Mouse (Mus musculus): Measurements from ENCODE around the gene Mr1. TPM values are rescaled to one million over a fixed set of nuclear protein-coding genes. Genes with fewer than 3 reads are reported as not detected.

Mr1 gene
- polyA plus RNA-seq, 1 experiment from 2014 or later = 4.5 TPM

GRCm38 (mm10) chr1:155086416-155086815 lies 60.2 kb downstream of the Mr1 start:
- Histone ChIP-seq H3K9ac (replicated peaks; ENCODE audit: low read length) (peak overlapping the region; percentile 2; the same call in 1 of the 2 replicates), H3K4me2 (ENCODE audit: low read depth, low read length) (no peak overlapping the region), H3K4me3 (ENCODE audit: low read depth, low read length) (no peak overlapping the region), H3K9me3 (replicated peaks; ENCODE audit: control insufficient read depth, low read length) (no peaks in the 10 kb centered on the region), H3K27me3 (ENCODE audit: control insufficient read depth, insufficient read depth, low read length) (no peaks in the 10 kb centered on the region), H3K36me3 (replicated peaks; ENCODE audit: control insufficient read depth, insufficient read depth, low read depth, low read length) (no peaks in the 10 kb centered on the region), H3K4me1 (ENCODE audit: control insufficient read depth, insufficient read depth, low read length) (no peaks in the 10 kb centered on the region; the same call in none of the 2 replicates), H3K27ac (replicated peaks; ENCODE audit: low read depth, low read length) (no peak overlapping the region)
- no peak for ATAC-seq (replicated peaks; ENCODE audit: insufficient number of reproducible peaks, low FRiP score, low TSS enrichment, low read depth)
- DNase-seq (ENCODE audit: low spot score) = peak; percentile 39
- 7% methylated on average over 7 of the region's 7 CpGs for WGBS

GRCm38 (mm10) chr1:155084839-155085238 lies 61.8 kb downstream of the Mr1 start:
- 58% methylated on average over 8 of the region's 8 CpGs for WGBS
- Histone ChIP-seq H3K27me3 (ENCODE audit: control insufficient read depth, insufficient read depth, low read length) (no peaks in the 10 kb centered on the region), H3K4me2 (ENCODE audit: low read depth, low read length) (no peak overlapping the region), H3K9ac (replicated peaks; ENCODE audit: low read length) (no peak overlapping the region), H3K27ac (replicated peaks; ENCODE audit: low read depth, low read length) (no peak overlapping the region), H3K36me3 (replicated peaks; ENCODE audit: control insufficient read depth, insufficient read depth, low read depth, low read length) (no peaks in the 10 kb centered on the region), H3K4me3 (ENCODE audit: low read depth, low read length) (no peak overlapping the region), H3K4me1 (ENCODE audit: control insufficient read depth, insufficient read depth, low read length) (no peaks in the 10 kb centered on the region; the same call in none of the 2 replicates), H3K9me3 (replicated peaks; ENCODE audit: control insufficient read depth, low read length) (no peaks in the 10 kb centered on the region)
- DNase-seq (ENCODE audit: low spot score) (no peak), ATAC-seq (replicated peaks; ENCODE audit: insufficient number of reproducible peaks, low FRiP score, low TSS enrichment, low read depth) (no peak)

DNA sequence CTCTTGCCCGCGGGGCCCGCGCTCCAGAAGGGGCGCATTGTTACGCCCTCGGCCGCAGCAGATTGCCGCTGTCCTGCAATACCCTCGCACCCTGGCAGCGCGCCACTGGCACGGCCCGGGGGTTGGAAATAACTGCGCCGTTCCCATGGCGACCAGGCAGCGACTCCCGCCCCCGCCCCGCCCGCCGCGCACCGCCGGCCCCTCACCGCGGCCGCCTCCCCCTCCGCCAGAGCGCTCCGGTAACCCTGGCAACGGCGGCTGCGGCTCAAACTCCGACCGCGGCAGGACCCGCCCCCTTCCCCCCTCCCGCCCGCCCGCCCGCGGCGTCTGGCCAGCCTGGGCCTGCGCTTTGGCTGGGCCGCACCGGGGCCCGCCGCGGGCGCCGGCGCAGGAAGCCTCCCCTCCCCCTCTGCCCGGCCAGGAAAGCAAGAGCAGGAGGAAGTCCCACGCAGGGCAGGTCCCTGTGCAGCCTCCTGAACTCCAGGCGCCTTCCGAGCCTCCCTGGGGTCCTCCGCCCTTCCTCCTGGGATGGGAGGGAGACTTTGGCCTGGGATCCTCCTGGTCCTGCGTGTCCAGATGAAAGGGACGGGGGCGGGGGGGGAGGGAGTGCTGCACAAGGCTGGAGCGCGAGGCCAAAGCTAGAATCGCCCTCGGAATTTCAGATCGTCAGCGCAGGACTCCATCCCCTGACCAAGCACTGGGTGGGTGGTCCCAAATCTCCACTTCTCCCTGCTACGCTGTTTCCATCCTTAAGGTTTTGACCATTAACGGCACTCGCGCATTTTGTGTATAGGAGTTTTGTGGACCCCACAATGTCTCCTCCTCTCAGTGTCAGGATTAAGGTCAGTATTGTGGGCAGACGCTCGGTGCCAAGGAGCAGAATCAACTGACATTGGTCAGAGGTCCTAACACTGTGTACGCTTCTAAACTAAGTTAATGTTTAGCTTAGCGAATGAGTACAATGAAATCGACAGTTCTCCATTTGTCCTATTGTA lies 63.0 kb downstream of the Mr1 start:
- H3K4me2 ChIP-seq (ENCODE audit: low read depth, low read length) = peak overlapping the region; percentile 79
- peak overlapping the region; percentile 98 for H3K27ac ChIP-seq (replicated peaks; ENCODE audit: low read depth, low read length)
- H3K4me1 ChIP-seq (ENCODE audit: control insufficient read depth, insufficient read depth, low read length) = no peaks in the 10 kb centered on the region; the same call in none of the 2 replicates
- H3K27me3 ChIP-seq (ENCODE audit: control insufficient read depth, insufficient read depth, low read length) = no peaks in the 10 kb centered on the region
- WGBS = under 1% methylated on average over 45 of the region's 77 CpGs
- H3K9me3 ChIP-seq (replicated peaks; ENCODE audit: control insufficient read depth, low read length) = no peaks in the 10 kb centered on the region
- H3K9ac ChIP-seq (replicated peaks; ENCODE audit: low read length) = peak overlapping the region; percentile 75
- peak; percentile 94 for DNase-seq (ENCODE audit: low spot score)
- H3K4me3 ChIP-seq (ENCODE audit: low read depth, low read length) = peak overlapping the region; percentile 37
- peak; percentile 93 for ATAC-seq (replicated peaks; ENCODE audit: insufficient number of reproducible peaks, low FRiP score, low TSS enrichment, low read depth)
- no peaks in the 10 kb centered on the region for H3K36me3 ChIP-seq (replicated peaks; ENCODE audit: control insufficient read depth, insufficient read depth, low read depth, low read length)

GRCm38 (mm10) chr1:155082965-155083268 lies 63.7 kb downstream of the Mr1 start:
- 0% methylated on average over 18 of the region's 18 CpGs for WGBS
- no peaks in the 10 kb centered on the region; the same call in none of the 2 replicates for H3K4me1 ChIP-seq (ENCODE audit: control insufficient read depth, insufficient read depth, low read length)
- H3K4me2 ChIP-seq (ENCODE audit: low read depth, low read length) = peak overlapping the region; percentile 79
- H3K9ac ChIP-seq (replicated peaks; ENCODE audit: low read length) = peak overlapping the region; percentile 72
- H3K9me3 ChIP-seq (replicated peaks; ENCODE audit: control insufficient read depth, low read length) = no peaks in the 10 kb centered on the region
- peak overlapping the region; percentile 98 for H3K27ac ChIP-seq (replicated peaks; ENCODE audit: low read depth, low read length)
- no peaks in the 10 kb centered on the region for H3K27me3 ChIP-seq (ENCODE audit: control insufficient read depth, insufficient read depth, low read length)
- DNase-seq (ENCODE audit: low spot score) (peak; percentile 88), ATAC-seq (replicated peaks; ENCODE audit: insufficient number of reproducible peaks, low FRiP score, low TSS enrichment, low read depth) (peak; percentile 64)
- H3K4me3 ChIP-seq (ENCODE audit: low read depth, low read length) = peak overlapping the region; percentile 37
- no peaks in the 10 kb centered on the region for H3K36me3 ChIP-seq (replicated peaks; ENCODE audit: control insufficient read depth, insufficient read depth, low read depth, low read length)

- H3K4me2 ChIP-seq (ENCODE audit: low read depth, low read length) = peak overlapping the region; percentile 79
- DNase-seq (ENCODE audit: low spot score) (no peak), ATAC-seq (replicated peaks; ENCODE audit: insufficient number of reproducible peaks, low FRiP score, low TSS enrichment, low read depth) (no peak)
- peak overlapping the region; percentile 37 for H3K4me3 ChIP-seq (ENCODE audit: low read depth, low read length)
- H3K36me3 ChIP-seq (replicated peaks; ENCODE audit: control insufficient read depth, insufficient read depth, low read depth, low read length) = no peaks in the 10 kb centered on the region
- H3K9ac ChIP-seq (replicated peaks; ENCODE audit: low read length) = peak overlapping the region; percentile 72
- H3K4me1 ChIP-seq (ENCODE audit: control insufficient read depth, insufficient read depth, low read length) = no peaks in the 10 kb centered on the region; the same call in none of the 2 replicates
- no peaks in the 10 kb centered on the region for H3K27me3 ChIP-seq (ENCODE audit: control insufficient read depth, insufficient read depth, low read length)
- WGBS = 12% methylated on average over 11 of the region's 11 CpGs
- H3K9me3 ChIP-seq (replicated peaks; ENCODE audit: control insufficient read depth, low read length) = no peaks in the 10 kb centered on the region
- peak overlapping the region; percentile 98 for H3K27ac ChIP-seq (replicated peaks; ENCODE audit: low read depth, low read length)
Measured at GRCm38 (mm10) chr1:155082158-155082964, 64.3 kb downstream of the Mr1 start.

GRCm38 (mm10) chr1:155077675-155078074 lies 68.9 kb downstream of the Mr1 start:
- H3K27ac ChIP-seq (replicated peaks; ENCODE audit: low read depth, low read length) = no peak overlapping the region
- ATAC-seq (replicated peaks; ENCODE audit: insufficient number of reproducible peaks, low FRiP score, low TSS enrichment, low read depth) = no peak

More at GRCm38 (mm10) chr1:155077675-155078074, 68.9 kb downstream of the Mr1 start:
- H3K9ac ChIP-seq (replicated peaks; ENCODE audit: low read length) = no peak overlapping the region
- no peak for DNase-seq (ENCODE audit: low spot score)
- H3K9me3 ChIP-seq (replicated peaks; ENCODE audit: control insufficient read depth, low read length) = no peaks in the 10 kb centered on the region
- no peaks in the 10 kb centered on the region for H3K36me3 ChIP-seq (replicated peaks; ENCODE audit: control insufficient read depth, insufficient read depth, low read depth, low read length)
- H3K27me3 ChIP-seq (ENCODE audit: control insufficient read depth, insufficient read depth, low read length) = no peaks in the 10 kb centered on the region
- 69% methylated on average over 3 of the region's 3 CpGs for WGBS
- H3K4me2 ChIP-seq (ENCODE audit: low read depth, low read length) = no peak overlapping the region
- no peak overlapping the region for H3K4me3 ChIP-seq (ENCODE audit: low read depth, low read length)
- H3K4me1 ChIP-seq (ENCODE audit: control insufficient read depth, insufficient read depth, low read length) = no peaks in the 10 kb centered on the region; the same call in 1 of the 2 replicates
